Mouse (Mus musculus) CH12.LX (cell line): ENCODE data around the gene Smco2.

Experiments used
- CHD2 ChIP-seq: IDR thresholded peaks from 2 replicates; pipeline ENCODE4 v1.6.1; 2011; ENCODE audit warnings: low read length, improper control_type of control experiment
- CTCF ChIP-seq, 2 experiments: IDR thresholded peaks in 1 of 2; conservative IDR thresholded peaks in 1 of 2; 2 replicates each; pipeline ENCODE4 v1.5.1; 2011 to 2012; ENCODE audit warnings: low read depth in 2 of 2, low read length in 2 of 2, improper control_type of control experiment in 1 of 2, inconsistent platforms in 1 of 2, mild to moderate bottlenecking in 1 of 2, moderate library complexity in 1 of 2
- EP300 ChIP-seq: IDR thresholded peaks from 2 replicates; pipeline ENCODE4 v1.6.1; 2011; ENCODE audit warnings: low read length, improper control_type of control experiment
- KAT2A ChIP-seq: IDR thresholded peaks from 2 replicates; pipeline ENCODE4 v1.6.1; 2012; ENCODE audit warnings: low read length, improper control_type of control experiment, inconsistent platforms; ENCODE audit not compliant: insufficient replicate concordance
- MAFK ChIP-seq: IDR thresholded peaks from 2 replicates; pipeline ENCODE4 v1.6.1; 2011; ENCODE audit warnings: low read length, improper control_type of control experiment; ENCODE audit not compliant: insufficient replicate concordance
- MYC ChIP-seq: IDR thresholded peaks from 2 replicates; pipeline ENCODE4 v1.6.1; 2011; ENCODE audit warnings: low read depth, mild to moderate bottlenecking, improper control_type of control experiment, low read length
- NRF1 ChIP-seq: IDR thresholded peaks from 2 replicates; pipeline ENCODE4 v1.6.1; 2014; ENCODE audit warnings: low read depth, mild to moderate bottlenecking, inconsistent platforms, low read length, improper control_type of control experiment, moderate library complexity
- PAX5 ChIP-seq: IDR thresholded peaks from 2 replicates; pipeline ENCODE4 v1.6.1; 2012; ENCODE audit warnings: low read length, inconsistent platforms, mixed read lengths
- POLR2A ChIP-seq: IDR thresholded peaks from 2 replicates; pipeline ENCODE4 v1.6.1; 2011; ENCODE audit warnings: low read depth, mild to moderate bottlenecking, improper control_type of control experiment, low read length
- UBTF ChIP-seq: IDR thresholded peaks from 2 replicates; pipeline ENCODE4 v1.6.1; 2012; ENCODE audit warnings: low read depth, mild to moderate bottlenecking, inconsistent platforms, low read length, improper control_type of control experiment, moderate library complexity
- USF1 ChIP-seq: IDR thresholded peaks from 2 replicates; pipeline ENCODE4 v1.6.1; 2014; ENCODE audit warnings: low read depth, mild to moderate bottlenecking, inconsistent platforms, low read length, improper control_type of control experiment
- ZKSCAN1 ChIP-seq: IDR thresholded peaks from 2 replicates; pipeline ENCODE4 v1.6.1; 2012; ENCODE audit warnings: low read depth, inconsistent platforms, low read length, improper control_type of control experiment, borderline replicate concordance
- ZNF384 ChIP-seq: IDR thresholded peaks from 2 replicates; pipeline ENCODE4 v1.6.1; 2012; ENCODE audit warnings: low read depth, low read length, improper control_type of control experiment, inconsistent platforms

- TF ChIP-seq EP300: no peak
- TF ChIP-seq POLR2A: no peak
- TF ChIP-seq CTCF (conservative IDR thresholded peaks at IDR 0.05 in 1 of 2, IDR thresholded peaks at IDR 0.05 in 1 of 2; ENCODE audit: low read depth in 2 of 2, low read length in 2 of 2): no peak
- TF ChIP-seq MAFK: no peak
- TF ChIP-seq MYC: no peak
- no peak for TF ChIP-seq NRF1
- no peak for TF ChIP-seq PAX5
- no peak for TF ChIP-seq CHD2
- no peak for TF ChIP-seq ZKSCAN1
- no peak for TF ChIP-seq UBTF
- no peak for TF ChIP-seq USF1
- no peak for TF ChIP-seq KAT2A
- TF ChIP-seq ZNF384: no peak
Observed at GRCm38 (mm10) chr6:146851916-146852315, 2.0 kb downstream of the Smco2 start.
